Mouse (Mus musculus) left cerebral cortex, postnatal 10 days (tissue): ENCODE results near the gene Spata1. TPM values are rescaled to one million over a fixed set of nuclear protein-coding genes. Genes with fewer than 3 reads are reported as not detected.
A peak's percentile ranks its signal among the peaks of the same experiment; 100 is the strongest.
"Not testable (repeated sequence)": the region's sequence is repeated elsewhere in the genome, so short reads cannot be mapped to it uniquely, and the experiment has no call there.

Experiments used
- DNase-seq, 2 experiments: peaks; one replicate each; pipeline ENCODE4 v3.0.0; 2021 to 2022; ENCODE audit warnings: low spot score in 2 of 2, mixed read lengths in 1 of 2; ENCODE audit errors: extremely low spot score in 1 of 2
- intact Hi-C: fragments of 180-260 bp; cut with DNase I; formaldehyde crosslinking; loops from one replicate; pipeline ENCODE4 v1.15.1; 2025
- total RNA-seq, 2 experiments: library from RNA; stranded (reverse); gene quantifications; 2 replicates each; pipeline ENCODE4 v1.2.3; 2021

The Spata1 gene
- total RNA-seq, 2 experiments from 2014 or later, result 4.6 to 9.0 TPM

DNA sequence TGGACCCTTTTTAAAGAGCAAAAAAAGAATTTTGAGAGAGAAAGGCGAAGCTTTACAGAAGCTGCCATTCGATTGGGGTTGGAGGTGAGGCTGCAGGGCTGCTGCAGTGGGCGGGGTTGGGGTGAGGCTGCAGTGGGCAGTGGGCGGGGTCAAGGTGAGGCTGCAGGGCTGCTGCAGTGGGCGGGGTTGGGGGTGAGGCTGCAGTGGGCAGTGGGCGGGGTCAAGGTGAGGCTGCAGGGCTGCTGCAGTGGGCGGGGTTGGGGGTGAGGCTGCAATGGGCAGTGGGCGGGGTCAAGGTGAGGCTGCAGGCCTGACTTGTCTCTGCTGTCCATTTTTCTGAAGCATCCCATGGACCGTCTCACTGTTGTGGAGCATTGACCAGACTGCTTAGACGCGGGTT is 66.5 kb downstream of the Spata1 start:
- intact Hi-C loops, DNase-seq: not testable (repeated sequence)

GRCm38 (mm10) chr3:146426489-146426888 is 73.1 kb downstream of the Spata1 start:
- DNase-seq, result no peak
- intact Hi-C loops, result no loop called here

DNA sequence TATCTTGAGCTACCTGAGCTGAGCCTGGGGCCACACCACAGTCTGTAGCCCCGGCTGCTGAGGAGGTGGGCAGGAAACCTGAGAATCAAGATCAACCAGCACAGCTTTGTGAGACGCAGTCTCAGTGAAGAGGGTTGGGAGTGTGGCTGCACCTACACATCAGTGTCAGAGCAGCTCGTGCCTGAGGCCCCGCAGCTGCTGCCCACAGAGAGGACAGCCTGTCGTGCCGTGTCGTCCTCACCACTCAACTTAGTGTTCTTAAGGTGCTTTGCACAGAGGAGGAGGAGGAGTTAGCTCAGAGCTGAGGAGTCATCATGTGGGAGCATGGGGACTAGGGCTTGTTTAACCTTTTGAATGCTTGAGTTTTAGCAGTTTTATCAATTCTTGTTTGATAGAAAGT is 73.7 kb downstream of the Spata1 start:
- intact Hi-C loops, result no loop called here
- DNase-seq, result no peak

DNA sequence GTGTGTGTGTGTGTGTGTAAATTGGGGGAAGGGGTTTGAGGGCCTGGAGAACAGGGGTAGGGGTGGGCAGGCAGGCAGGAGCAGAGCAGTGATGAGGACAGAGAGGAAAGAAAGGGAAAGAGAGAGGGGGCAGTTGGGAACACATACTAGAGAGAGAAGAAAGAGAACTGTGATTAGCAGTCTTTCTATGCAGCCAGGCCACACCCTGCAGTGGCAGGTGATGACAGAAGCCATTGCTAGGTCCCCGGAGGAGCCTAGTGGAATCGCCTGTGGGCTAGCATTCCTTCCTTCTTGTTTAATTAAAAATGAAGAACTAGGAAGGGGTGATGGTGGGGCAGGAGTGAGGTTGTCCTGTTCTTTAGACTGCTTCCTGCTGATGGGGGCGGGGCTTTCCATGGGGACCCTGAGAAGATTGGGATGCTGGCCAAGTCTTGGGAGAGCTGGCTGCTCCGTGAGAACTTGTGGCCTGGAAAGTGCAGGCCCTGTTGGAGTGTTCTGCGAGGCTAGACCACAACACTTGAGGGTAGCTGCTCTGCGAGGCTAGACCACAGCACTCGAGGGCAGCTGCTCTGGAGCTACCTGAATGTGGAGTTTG is 75.2 kb downstream of the Spata1 start:
- peak in 1 of 2 experiments; percentile 57 for DNase-seq
- intact Hi-C loops, result no loop called here

GRCm38 (mm10) chr3:146423710-146424109 is 75.8 kb downstream of the Spata1 start:
- intact Hi-C loops, result no loop called here
- no peak for DNase-seq

DNA sequence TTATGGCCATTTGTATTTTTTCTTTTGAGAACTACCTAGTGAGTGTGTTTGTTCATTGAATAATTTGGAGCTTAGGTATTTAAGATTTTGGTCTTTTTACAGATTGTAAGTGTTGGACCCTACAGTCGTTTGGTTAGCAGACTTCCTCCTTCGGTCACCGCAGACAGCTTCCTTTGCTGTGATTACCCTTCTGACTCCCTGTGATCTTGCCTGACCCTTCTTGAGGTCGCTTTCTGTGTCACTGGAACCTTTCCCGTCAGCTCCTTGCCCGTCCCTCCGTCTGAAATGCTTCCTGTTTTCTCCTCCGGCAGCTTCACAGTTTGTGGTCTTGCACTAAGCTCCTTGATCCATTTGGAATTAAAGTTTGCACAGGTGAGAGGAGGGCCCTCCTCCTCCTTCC is 77.8 kb downstream of the Spata1 start:
- DNase-seq, result peak in 1 of 2 experiments; percentile 13
- intact Hi-C loops, result no loop called here

- intact Hi-C loops, result no loop called here
- DNase-seq, result no peak
Observed at GRCm38 (mm10) chr3:146419992-146420537, 79.5 kb downstream of the Spata1 start.

DNA sequence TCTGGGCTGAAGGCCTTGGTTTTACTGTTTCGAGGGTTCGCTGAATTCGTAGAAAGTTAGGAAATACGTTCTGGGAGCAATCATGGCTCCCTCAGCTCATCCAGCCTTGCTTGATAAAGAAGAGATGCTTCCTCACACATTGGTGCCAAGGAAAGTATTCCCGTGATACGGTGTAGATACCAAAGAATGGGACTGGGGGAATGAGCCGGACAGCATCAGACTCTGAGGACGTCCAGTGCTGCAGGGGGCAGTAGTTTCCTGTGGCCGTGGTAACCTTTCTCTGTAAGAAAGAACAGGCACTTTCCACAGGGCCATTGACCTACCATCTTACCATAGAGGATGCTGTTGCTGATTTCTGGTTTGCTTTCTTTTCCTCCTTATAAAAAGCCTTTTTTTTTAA is 80.0 kb downstream of the Spata1 start:
- intact Hi-C loops, result no loop called here
- DNase-seq, result no peak

DNA sequence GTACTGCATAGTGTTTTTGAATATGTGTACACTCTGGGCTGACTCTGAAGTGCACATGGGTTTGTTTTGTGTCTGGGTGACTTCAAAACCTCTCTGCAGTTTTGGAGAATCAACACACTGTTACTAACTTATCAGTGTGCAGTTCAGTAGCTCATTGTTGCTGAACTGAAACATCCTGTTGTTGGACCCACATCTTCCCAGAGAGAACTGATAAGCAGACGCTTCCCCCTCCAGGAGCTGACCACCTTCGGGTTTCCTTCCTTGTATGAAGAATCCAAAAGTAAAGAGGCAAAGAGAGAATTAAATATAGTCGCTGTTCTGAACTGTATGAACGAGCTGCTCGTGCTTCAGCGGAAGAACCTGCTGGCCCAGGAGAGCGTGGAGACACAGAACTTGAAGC is 80.7 kb downstream of the Spata1 start:
- intact Hi-C loops, result no loop called here
- DNase-seq, result no peak

DNA sequence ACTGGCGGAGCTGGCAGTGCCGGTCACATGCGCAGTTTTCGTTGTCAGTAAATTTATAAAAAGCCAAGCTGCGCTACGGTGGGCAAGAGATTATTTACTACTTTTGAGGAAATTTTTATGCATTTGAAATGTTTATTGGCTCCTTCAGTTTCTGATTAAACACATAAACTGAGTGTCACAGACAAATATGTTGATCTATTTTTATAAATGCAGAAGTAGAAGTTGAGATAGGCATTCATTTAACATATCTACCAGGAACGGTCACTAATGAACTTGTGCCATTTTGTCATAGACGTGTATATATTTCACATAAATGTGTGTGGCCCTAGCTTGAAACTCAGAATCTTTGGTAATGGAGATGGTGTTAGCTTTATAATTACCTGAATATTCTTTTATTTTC is 81.7 kb downstream of the Spata1 start:
- intact Hi-C loops, result no loop called here
- no peak for DNase-seq

DNA sequence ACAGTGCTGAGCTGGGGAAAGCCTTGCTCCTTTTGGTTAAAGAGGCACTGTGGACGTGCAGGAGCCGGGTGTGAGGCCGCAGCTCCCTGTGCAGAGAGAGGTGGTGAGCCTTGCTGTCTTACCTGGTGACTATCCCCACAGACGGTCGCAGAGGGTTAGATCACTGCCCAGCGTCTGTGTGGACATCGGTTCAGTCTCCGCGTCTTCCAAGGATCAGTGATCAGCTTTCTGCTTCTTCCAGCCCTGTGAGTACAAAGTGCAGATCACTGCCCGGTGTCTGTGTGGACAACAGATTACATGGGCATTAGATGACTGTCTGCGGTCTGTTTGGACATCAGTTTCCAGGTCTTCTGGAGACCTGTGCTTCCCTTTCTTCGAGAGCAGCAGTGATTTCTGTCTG is 85.0 kb downstream of the Spata1 start:
- intact Hi-C loops, result loop anchor here (5.0 kb wide), 1 partner anchor 67 kb away; no protein-coding TSS in a partner anchor
- no peak for DNase-seq

GRCm38 (mm10) chr3:146413992-146414391 is 85.6 kb downstream of the Spata1 start:
- intact Hi-C loops, result loop anchor here (5.0 kb wide), 1 partner anchor 67 kb away; no protein-coding TSS in a partner anchor

GRCm38 (mm10) chr3:146413016-146413415 is 86.5 kb downstream of the Spata1 start:
- no peak for DNase-seq
- intact Hi-C loops, result loop anchor here (5.0 kb wide), 1 partner anchor 66 kb away; no protein-coding TSS in a partner anchor

More at GRCm38 (mm10) chr3:146413992-146414391, 85.6 kb downstream of the Spata1 start:
- DNase-seq, result no peak

DNA sequence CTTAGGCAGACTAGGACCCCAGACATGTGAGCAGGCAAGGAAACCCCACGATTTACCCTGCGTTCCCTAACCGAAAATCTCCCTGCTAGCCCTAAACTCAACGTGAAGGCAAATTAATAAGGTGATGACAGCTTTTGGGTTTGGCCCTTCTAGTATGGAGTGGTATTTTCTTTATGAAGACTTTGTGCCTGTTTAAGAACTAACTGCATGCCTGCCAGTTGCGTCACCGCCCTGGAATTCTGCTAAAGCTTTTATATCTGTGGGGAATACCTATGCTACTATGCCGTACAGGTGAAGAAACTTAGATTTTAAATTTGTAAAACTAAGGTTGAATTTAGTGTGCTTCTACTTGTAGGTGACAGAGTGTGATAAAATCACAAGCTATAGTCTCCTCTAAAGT is 87.1 kb downstream of the Spata1 start:
- intact Hi-C loops, result loop anchor here (5.0 kb wide), 1 partner anchor 65 kb away; no protein-coding TSS in a partner anchor
- no peak for DNase-seq

DNA sequence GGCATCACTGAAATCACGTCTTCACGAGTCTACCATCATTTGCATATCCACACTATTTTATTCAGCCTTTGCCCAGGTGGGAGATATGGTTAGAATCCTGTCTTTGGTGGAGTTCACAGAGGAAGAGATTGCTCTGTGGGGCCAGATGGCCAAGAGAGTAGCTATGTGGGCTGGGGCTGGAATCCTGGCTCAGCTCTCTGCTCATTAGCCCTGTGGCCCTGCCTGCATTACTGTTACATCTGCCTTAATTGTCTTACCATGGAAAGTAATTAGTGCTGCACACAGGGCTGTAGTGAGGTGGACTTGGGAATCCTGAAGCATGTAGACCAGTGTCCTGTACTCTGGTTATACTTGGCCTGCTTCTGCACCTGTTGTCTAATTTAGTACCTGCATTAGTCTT is 87.5 kb downstream of the Spata1 start:
- intact Hi-C loops, result loop anchor here (5.0 kb wide), 1 partner anchor 65 kb away; no protein-coding TSS in a partner anchor
- DNase-seq, result no peak

DNA sequence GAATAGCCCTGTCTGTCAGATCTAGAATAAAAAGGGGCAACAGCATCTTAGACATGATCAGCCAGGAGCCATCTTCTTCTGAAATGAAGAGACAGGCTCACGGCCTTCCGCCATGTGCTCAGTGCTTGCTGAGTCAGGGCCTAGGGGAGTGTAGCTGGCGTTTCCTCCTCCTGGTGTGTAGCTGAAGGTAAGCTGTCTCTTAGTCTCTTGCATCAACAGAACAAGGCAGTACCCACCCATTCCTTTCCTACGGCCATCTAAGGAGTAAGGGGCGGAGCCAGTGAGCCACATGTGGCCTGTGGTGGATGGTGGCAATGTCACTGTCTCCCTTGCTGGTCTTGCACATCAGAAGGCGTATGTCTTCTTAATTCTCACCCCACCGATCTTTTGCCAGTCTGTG is 89.4 kb downstream of the Spata1 start:
- intact Hi-C loops, result loop anchor here (5.0 kb wide), 1 partner anchor 63 kb away; no protein-coding TSS in a partner anchor
- DNase-seq, result peak in 1 of 2 experiments; percentile 14

Other genes with a start within 250 kb of the Spata1 start
- 100 to 1,000 TPM; 136 to 158 TPM for gene Ssx2ip, start 95.1 kb downstream of the Spata1 start, total RNA-seq
- 1 to 10 TPM; 6.4 to 6.8 TPM for gene Ctbs, start 50.0 kb downstream of the Spata1 start, total RNA-seq
- gene Gng5, start 54 bp upstream of the Spata1 start, total RNA-seq, result 10 to 100 TPM; 49.6 to 51.3 TPM
- gene Rpf1, start 21.7 kb upstream of the Spata1 start, total RNA-seq, result 10 to 100 TPM; 14.6 to 15.3 TPM
- under 1 TPM; 0.58 to 0.99 TPM for gene Uox, start 70.7 kb upstream of the Spata1 start, total RNA-seq
- gene Dnase2b, start 115.8 kb upstream of the Spata1 start, total RNA-seq, result not detected
- not detected for gene 4930503B20Rik, start 151.6 kb upstream of the Spata1 start, total RNA-seq
- gene Samd13, start 185.8 kb upstream of the Spata1 start, total RNA-seq, result 1 to 10 TPM in 1 of 2 experiments, under 1 TPM in 1; 0.43 to 1.3 TPM